Mouse (Mus musculus) adrenal gland, postnatal 10 days (tissue): ENCODE results near the gene Dnm2. TPM values are rescaled to one million over a fixed set of nuclear protein-coding genes. Genes with fewer than 3 reads are reported as not detected.
"Not testable (repeated sequence)": the region's sequence is repeated elsewhere in the genome, so short reads cannot be mapped to it uniquely, and the experiment has no call there.

Experiments used
- DNase-seq: peaks from one replicate; pipeline ENCODE4 v3.0.0; 2021; ENCODE audit warnings: mixed read lengths
- total RNA-seq, 2 experiments: library from RNA; stranded (reverse); gene quantifications; 2 replicates each; pipeline ENCODE4 v1.2.3; 2021

Dnm2 gene
- total RNA-seq, 2 experiments from 2014 or later, result 79.1 to 94.7 TPM

DNA sequence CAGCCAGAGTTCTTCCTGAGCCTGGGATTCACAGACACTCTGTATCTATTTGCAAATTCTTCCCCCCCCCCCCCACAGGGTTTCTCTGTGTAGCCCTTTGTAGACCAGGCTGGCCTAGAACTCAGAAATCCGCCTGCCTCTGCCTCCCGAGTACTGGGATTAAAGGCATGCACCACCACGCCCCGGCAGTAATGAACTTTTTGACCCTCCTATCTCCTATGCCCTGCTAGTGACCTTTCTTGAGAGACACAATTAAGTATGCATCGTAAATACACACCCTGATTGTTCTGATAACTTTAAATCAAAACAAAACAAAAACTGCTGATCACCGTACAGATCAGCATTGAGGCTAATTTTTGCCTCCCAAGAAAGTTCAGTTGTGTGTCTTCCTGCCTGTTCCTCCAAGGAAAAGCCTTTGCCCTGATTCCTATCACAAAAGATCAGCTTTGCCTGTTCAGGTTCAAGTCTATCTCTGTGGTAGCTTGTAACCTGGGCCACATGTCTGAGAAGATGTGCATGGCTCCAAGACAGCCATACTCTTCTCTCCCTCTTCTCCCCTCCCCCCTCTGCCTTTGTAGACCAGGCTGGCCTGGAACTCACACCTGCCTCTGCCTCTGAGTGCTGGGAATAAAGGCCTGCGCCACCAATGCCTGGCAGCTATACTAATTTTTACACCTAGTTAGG is 31.7 kb downstream of the Dnm2 start:
- no peak for DNase-seq

DNA sequence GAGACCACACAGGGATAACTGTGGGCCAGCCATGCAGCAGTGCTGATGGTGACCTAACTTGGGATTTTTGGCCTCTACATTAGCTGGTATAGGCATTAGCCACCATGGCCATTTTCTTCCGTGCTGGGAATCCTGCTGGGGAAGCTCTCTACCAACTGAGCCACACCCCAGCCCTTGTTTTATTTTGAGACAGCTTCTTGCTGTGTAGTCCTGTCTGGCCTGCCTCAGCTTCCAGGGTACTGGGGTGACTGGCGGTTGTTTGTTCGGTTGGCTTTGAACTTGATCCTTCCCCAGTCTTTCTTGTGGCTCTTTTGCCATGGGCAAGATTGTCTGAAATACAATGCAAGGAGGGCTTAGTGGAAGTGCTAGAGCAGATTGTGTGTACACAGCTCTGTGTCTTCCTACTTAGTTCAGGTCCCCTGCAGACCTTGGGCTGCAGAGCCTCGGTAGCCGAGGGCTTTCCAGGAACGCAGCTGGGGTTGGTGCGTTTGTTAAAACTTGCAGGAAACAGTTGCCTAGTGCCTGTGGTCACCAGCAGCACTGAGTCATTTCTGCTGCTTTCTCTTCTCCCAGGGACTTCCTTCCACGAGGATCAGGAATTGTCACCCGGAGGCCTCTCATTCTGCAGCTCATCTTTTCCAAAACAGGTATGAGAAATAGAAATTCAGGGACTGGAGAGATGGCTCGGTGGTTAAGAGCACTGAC is 32.4 kb downstream of the Dnm2 start:
- no peak for DNase-seq

DNA sequence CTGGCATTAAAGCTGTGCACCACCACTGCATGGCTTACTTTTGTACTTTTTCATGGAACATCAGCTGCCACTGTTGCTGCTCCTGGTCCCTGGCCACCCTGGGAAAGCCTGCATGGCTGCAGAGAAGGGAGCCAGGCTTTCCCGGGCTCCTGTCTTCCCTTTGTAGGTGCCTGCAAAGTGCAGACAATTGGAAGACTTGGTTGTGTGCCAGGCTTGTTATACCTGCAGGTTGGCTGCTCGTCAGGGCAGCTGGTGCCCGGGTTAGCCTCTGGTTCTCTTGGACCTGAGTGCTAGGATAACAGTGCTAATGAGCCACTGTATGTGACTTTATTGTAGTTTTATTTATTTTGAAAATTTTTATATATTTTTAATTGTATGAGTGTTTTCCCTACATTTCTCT is 34.1 kb downstream of the Dnm2 start:
- DNase-seq, result no peak

DNA sequence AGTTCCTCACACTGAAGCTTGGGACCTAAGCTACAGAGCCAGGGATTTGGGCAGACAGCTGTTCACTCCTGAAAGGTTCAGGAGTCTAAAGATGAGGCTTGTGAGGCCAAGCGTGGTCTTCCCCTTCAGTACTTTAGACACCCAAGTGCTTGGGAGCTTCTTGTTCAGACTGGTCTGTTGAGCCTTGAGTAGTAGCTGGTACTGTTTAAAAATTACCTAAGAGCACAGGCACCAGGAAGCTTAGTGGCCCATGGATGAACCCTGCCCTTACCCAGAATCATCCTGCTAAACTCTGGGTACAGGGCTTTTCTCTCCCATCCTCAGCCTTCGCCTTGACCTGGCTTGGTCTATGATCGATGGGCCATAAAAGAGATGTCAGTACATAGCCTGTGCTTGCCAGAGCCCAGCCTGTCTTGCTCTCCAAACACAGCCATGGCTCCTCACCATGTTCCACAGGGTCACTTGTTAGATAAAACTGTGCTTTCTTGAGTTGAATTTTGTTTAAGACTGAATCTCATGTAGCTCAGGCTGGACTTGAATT is 35.8 kb downstream of the Dnm2 start:
- no peak for DNase-seq

DNA sequence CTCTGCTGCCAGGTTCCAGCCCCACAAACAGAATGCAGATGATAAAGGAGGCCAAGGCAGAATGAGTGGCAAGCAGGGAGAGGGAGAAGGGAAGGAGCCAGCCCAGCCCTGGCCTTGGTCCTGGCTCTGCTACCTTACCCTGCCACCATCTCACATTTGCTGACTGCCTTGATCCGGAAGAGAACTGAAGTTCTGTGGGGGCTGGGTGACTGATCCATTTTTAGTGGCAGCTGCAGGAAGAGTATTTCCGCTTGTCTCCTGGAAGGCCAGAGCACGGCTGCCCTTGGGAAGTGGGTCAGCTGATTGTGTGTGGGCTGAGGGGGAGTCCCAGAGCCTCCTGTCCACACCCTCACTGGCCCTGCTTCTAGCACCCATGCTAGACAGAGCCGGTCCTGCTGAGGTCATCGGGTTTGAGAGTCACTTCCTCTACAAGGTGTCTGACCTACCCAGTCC is 38.5 kb downstream of the Dnm2 start:
- DNase-seq, result peak; percentile 81

DNA sequence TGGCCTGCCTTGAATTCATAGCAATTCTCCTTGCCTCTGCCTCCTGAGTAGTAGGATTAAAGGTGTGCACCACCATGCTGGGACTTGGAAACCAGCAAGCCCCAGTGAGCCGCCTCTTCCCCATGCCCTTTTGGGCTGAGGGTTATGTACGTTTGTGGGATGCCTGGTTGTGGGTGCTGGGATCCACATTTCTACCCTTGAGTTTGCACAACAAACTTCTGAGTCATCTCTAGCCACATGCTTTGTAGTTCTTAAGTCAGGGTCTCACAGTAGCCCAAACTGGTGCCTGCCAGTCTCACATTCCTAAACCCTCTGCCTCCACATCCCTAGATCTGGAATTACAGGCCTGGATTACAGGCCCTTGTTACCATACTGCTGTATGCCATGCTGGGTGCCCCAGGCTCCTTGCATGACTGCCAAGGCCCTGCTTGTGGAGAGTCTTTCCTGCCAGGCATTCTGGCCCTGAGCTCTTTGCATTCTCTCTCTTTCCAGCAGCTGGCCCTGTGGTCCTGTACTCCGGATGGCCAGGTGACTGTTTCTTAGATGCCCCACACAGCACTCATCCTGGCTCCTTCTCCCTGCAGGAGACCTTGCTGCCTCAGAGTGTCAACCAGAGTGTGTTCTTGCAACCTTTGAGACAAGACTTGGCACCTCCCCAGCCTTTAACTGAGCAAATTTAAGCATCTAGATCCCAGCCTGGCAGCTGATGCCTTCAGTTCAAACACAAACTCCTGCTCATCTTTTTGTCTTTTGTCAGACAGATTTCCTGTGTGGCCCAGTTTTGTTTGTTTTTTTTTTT is 39.3 kb downstream of the Dnm2 start:
- peak; percentile 33 for DNase-seq

DNA sequence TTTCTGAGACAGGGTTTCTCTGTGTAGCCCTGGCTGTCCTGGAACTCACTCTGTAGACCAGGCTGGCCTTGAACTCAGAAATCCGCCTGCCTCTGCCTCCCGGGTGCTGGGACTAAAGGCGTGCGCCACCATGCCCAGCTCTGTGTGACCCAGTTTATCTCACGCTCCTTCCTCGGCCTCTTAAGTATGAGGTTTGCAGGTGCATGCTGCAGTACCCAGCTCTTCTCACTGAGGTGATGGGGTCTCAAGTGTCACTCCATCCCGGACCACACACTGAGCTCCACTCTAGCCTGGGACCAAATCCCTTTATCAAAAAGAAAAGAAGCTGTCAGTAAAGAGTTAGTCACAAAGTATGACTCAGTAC is 39.8 kb downstream of the Dnm2 start:
- not testable (repeated sequence) for DNase-seq

DNA sequence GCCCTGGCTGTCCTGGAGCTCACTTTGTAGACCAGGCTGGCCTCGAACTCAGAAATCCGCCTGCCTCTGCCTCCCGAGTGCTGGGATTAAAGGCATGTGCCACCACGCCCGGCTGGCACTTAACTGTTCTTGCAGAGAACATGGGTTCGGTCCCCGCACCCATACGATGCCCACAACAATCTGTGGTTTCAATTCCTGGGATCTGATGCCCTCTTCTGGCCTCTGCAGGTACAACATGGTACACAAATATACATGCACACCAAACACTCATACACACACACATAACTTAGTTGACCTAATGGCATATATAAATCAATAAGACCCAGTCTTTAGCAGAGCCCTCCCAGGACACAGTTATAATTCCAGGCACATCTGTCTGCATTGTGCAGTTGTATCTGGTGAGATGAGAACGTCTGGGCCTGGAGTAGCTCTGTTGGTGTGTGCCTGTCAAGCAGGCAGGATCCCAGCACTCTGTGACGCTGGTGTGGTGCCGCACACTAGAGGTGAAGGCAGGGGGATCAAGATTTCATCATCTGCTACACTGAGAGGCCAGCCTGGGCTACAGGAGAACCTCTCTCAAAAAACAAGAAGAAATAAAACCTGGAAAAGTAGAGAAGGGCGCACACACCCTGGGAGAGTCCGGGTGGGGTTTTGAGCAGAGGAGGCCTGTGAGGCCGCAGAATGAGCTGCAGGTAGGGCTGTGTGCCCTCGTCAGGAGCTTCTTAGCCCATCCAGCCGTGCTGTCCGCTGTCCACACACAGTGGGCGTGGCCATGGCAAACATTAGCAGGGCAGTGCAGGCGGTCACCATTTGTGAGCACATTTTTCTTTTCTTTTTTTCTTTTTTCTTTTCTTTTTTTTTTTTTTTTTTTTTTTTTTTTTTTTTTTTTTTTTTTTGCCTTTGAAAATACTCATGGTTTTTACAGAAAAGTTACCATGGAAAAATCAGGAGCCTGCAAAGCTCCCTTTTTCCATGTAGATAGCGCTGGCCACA is 44.6 kb downstream of the Dnm2 start:
- DNase-seq, result peak; percentile 71

DNA sequence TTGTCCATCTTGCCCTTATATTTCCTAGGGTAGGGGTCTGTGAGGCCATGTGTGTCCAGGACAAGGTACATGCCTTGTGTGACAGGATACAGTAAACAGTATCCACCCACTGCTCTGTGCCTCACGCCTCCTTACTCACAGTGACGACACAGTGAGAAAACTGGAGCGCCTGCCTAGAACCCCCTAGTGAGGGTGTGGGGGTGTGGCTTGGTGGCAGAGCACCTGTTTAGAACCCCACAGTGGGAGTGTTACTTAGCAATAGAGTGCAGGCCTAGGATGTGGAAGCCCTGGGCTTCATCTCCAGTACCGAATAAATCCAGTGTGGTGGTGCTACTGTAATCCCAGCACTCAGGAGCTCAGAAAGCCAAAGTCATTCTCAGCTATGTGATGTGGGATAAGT is 48.2 kb downstream of the Dnm2 start:
- DNase-seq, result no peak

DNA sequence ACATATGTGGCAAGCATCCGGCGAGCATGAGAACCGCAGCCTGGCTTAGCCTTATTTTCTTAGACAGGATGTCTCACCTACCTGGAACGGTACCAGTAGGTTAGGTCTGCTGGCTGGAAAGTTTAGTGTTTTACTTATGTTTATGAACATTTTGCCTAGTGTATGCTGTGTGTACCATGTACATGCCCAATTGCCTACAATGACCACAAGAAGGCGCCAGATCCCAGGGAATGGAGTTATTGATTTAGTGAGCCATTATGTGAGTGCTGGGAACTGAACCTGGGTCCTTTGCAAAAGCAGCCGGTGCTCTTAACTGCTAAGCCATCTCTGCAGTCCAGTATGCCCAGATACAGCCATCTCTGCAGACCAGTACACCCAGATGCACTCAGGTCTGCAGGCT is 53.0 kb downstream of the Dnm2 start:
- DNase-seq, result no peak

DNA sequence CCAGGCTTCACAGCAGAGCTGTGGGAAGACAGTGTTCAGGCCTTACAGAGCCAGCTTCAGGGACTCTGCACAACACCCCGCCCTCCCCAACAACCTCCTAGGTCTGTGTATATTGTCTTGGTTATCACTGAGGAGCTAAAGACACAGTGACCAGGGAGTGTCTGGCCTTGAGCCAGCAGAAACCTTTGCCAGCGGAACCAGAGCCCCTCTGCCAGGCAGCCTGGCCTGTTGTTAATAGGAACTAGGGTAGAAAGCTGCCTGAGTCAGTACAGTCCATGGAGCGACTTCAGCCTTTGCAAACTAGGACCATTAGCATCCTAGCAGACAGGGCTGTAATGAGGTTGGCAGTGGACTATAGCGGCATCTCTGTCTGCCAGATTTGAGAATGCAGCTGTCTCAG is 59.4 kb downstream of the Dnm2 start:
- DNase-seq, result no peak

DNA sequence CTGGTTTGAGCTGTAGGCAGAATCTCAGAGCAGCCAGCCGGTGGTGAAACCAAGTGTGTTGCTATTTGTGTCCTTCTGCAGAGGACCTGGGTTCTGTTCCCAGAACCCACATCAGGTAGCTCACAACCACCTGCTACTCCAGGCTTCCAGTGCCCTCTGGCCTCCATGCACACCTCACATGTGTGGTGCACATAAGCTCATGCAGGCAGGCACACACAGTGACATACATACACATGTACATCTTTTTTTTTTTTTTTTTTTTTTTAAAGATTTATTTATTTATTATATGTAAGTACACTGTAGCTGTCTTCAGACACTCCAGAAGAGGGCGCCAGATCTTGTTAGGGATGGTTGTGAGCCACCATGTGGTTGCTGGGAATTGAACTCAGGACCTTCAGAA is 63.5 kb downstream of the Dnm2 start:
- not testable (repeated sequence) for DNase-seq

DNA sequence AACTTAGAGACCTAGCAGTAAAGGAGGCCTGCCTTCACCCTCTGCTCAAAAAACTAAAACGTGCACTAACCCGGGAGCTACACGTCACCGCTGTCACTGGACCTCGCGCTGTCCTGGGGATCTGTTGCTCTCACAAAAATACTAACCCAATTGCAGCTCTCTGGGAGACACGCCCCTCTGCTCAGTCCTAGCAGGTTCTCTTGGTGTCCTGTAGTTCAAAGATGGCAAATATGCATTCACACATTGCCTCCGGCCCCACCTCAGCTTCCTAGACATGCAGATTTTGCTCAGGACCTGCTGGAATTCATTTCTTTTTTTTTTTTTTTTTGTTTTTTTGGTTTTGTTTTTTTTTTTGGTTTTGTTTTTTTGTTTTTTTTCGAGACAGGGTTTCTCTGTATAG is 66.0 kb downstream of the Dnm2 start:
- no peak for DNase-seq

DNA sequence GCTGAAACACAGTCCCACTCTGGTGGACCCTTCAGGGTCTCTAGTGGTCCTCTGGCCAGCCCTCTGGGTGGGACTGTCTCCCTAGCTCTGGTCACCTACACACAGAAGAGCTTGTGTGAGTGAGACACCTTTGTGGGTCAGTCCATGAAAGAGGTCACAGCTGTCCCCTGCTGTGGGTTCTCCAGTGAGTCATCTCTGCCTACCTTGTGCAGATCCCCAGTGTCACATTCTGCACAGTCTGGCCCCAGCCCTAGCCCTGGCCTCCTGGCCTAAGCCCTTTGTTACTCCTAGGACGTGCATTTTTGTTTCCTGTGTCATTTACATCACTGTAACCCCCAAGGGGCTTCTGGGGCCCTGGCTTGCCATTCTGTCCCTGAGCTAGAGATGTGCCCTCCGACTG is 69.2 kb downstream of the Dnm2 start:
- no peak for DNase-seq

DNA sequence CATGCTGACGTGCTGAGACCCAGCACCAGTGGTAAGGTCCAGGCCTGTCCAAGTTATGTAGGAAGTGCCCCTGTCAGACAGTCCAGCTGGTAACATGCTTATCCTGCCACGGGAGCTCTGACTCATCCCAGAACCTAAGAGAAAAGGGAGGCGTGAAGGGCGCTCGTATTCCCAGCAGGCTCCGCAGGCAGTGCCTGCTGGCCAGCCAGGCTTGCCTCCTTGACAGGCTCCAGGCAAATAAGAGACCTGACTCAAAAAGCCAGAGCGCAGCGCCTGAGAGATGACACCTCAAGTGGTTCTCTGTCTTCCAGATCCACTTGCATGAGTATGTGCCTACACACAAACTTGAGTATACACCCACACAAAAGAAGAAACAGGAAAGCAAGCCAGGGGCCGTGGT is 70.0 kb downstream of the Dnm2 start:
- DNase-seq, result no peak

DNA sequence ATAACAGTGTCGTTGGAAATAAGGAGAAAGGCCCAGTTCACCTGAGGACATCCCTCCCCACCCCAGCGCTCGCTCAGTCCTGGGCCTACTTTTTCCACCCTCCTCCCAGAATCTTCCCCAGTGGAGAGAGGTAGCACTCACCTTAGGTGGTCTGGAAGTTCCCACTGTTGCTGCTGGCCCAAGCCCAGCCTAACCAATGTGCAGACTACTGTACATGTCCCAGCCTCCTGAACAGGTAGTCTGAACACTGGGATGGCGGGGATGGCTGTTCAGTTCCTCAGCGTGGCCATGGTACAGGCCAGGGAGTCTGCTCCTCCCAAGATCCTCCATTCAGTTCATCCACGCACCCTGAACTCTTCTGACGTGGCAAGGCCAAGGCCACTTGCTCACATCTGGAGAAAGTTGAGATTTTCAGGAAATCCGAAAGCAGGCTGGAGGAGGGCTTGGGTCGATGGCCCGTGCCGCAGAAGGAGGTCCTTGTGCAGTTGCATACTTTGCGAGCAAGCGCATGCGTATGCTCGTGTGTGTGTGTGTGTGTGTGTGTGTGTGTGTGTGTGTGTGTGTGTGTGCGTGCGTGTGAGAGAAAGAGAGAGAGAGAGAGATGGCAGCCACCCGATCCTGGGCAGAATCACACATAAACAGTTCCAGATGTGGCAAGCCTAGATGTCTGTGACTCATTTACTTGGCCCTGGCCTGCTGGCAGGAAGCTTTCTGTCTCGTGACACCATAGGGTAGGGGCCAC is 71.8 kb downstream of the Dnm2 start:
- DNase-seq, result peak; percentile 47

DNA sequence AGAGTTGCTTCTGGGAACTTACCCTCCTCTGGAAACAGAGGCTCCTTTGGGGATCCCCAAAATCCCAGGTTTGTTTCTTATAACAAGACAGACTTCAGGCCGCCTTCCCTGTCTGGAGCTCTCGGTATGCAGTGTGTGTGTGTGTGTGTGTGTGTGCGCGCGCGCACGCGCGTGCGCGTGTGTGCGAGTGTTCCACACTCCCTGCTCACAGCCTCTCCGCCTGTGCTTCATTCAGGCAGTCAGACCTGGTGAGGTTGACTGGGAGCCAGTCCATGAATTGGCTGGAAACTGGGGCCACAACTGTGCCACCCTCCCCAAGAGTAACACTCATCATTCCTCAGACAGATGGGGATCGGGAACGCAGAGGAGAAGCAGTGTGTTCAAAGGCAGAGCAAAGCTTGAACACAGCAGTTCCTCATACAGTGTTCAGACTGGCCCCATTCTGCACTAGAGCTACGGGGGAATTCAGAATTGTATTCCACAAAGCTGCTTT is 72.4 kb downstream of the Dnm2 start:
- DNase-seq, result no peak

DNA sequence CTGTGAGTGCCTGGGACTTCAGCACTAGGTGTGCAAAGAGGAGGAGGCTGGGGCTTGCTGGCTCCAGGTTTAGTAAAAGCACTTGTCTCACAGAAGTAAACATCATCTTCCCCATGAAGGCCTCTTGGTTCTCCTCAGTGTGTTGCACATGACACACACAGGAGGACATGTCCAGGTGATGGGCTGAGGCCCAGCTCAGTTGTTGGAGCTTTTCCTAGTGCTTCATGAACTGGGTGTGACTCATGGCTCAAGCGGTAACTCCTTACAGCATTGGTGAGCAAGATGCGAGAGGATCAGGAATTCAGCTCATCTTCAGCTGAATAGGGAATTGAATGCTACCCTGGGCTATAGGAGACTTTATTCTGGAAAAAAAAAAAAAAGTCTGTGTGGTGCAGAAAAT is 73.0 kb downstream of the Dnm2 start:
- DNase-seq, result no peak

DNA sequence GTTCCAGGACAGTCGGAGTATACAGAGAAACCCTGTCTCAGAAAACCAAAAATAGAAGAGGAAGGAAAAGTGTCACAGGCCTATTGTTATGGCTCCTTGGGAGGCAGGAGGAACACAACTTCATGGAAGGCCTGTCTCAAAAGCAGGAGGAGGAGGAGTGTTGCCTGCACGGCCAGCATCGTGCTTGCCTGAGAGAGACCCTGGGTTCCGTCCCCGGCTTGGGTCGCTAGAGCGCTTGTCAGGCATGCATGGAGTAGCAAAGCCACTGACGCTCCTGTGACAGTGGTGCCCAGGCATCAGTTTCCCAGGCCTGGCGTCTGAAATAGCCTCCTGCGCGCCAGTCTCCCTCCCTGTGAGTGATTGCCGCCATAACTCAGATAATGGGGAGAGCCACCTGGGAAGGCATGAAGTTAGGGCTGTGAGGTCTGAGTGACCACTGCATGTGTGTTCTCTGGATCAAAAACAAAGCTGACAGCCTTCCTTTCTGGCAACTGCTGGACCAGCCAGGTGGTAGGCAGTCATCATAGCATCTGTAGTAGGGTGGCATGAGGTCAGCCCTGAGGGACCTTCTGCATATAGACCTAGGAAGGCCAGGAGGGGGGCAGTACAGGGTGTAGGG is 73.7 kb downstream of the Dnm2 start:
- no peak for DNase-seq

DNA sequence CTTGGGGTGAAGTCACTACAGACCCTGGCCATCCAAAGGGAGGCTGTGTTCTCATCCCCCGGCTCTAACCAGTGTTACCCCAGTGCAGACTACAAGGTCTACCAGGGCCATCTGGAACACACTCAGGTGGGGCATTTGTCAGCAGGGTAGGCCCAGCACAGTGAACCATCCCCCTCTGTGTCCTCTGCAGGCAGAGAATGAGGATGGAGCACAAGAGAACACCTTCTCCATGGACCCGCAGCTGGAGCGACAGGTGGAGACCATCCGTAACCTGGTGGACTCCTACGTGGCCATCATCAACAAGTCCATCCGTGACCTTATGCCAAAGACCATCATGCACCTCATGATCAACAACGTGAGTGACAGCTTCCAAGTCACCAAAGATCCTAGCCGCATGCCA is 78.6 kb downstream of the Dnm2 start:
- no peak for DNase-seq
